Mouse (Mus musculus) adrenal gland, postnatal 14 days (tissue): ENCODE measurements around the gene Jsrp1. TPM values are rescaled to one million over a fixed set of nuclear protein-coding genes. Genes with fewer than 3 reads are reported as not detected.

Experiments
- DNase-seq: peaks from one replicate; pipeline ENCODE4 v3.0.0; 2021; ENCODE audit warnings: mixed read lengths
- long read RNA-seq, 2 experiments: library from polyadenylated mRNA; stranded (forward); transcript quantifications; one replicate each; pipeline ENCODE4 v2.0.0; 2021
- total RNA-seq: library from RNA; stranded (reverse); gene quantifications from 2 replicates; pipeline ENCODE4 v1.2.3, GENCODE M21; 2021

Gene Jsrp1
- total RNA-seq, result 2.8 and 3.1 TPM in 2 replicates
- long read RNA-seq, experiment 1, partial matches to known transcripts, result 3 of 5 reads
- long read RNA-seq, experiment 1, other reads (novel, unspliced or antisense), result 1 of 5 reads
- long read RNA-seq, experiment 2, partial matches to known transcripts, result 1 of 3 reads
- long read RNA-seq, experiment 2, other reads (novel, unspliced or antisense), result 1 of 3 reads

DNA sequence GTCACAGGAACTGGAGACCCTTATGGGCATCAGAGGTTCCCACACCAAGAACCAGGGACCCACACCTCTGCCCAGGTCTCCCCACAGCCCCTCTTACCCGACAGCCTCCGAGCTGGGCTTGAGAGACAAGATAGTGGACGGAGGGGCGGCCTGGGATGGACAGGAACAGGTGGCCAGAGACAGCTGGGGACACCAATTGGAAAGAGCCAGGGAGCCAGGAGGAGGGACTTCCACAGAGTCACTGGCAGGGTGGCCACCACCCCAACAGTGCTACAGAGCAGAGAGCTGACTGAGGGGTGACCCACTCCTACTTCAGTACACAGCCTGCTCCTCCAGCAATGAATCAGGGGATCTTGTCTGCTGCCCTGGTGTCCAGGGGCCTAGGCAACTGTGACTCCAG lies at the start of gene Jsrp1:
Gene Jsrp1, minus strand, starts transcription at position 133 of the 400 bp plus-strand sequence.
- DNase-seq, result no peak

- DNase-seq, result no peak
Observed at GRCm38 (mm10) chr10:80862305-80862704, 49.0 kb upstream of the Jsrp1 start.

- no peak for DNase-seq
Observed at GRCm38 (mm10) chr10:80858350-80858935, 45.1 kb upstream of the Jsrp1 start.

DNA sequence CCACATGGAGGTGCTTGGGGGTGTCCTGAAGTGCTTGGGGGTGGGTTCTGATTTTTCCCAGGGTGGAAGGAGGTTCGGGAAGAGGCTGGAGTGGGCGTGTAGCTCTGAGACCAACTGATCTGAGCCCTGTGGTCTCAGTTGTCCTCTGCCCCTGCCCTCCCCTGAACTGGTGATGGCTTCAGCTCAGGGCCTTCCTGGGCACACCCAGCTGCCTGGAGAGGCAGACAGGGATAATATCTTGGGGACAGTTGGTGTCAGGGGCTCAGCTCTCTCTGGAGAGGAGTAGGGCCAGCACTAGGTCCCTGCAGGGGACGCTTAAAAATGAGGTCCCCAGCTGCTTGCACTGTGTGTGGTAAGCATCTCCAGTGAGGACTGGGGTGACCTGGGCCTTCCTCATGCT lies 44.5 kb upstream of the Jsrp1 start:
- DNase-seq, result no peak

DNA sequence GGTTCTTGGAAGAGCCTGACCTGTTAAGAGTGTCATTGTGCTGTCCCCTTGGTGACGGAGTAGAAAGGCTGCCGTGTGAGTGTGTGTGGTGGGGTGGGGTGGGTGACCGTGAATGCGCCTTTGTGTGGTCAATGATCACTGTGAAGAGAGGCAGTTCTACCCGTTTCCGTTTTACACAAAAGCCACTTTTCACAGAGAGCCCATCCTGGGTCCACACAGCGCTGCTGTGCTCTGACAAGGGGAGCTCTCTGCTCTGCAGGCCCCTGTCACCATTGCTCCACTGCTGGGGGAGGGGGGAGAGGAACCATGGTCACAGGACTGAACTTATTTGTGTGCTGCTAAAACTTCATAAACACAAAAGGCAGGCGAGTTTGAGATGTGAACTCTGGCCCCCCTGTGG lies 44.1 kb upstream of the Jsrp1 start:
- no peak for DNase-seq

GRCm38 (mm10) chr10:80856908-80857307 lies 43.6 kb upstream of the Jsrp1 start:
- no peak for DNase-seq

DNA sequence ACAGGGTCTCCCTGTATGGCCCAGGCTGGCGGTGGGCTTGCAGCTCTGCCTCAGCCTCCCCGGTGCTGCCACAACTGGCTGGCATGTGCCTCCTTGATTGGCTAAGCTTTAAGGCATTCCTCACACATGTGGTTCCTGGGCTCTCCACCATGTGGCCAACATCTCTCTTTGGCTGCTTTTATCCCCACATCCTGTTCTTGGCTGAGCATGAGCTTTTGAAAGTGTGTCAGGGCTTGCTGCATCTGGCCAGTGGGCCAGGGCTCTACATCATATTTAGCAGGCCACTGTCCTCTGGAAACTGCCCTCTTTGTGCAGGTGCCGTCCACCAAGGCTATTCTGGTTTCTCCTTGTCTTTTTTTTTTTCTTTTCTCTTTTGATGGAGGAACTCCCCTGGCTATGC lies 43.0 kb upstream of the Jsrp1 start:
- peak; percentile 47 for DNase-seq

DNA sequence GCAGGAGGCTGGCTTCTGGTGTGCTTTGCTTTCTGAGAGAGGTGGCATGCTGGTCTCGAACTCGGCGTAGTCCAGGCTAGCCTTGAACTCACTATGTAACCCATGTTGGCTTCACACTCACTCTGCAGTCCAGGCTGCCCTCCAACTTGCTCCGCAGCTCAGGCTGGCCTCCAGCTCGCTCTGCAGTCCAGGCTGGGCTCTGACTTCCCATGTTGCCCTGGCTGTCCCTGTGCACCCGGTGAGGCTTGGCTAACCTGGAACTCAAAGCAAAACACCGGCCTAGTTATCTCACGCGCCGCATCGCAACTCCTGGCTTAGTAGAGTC lies 42.4 kb upstream of the Jsrp1 start:
- DNase-seq, result peak; percentile 20

- DNase-seq, result peak; percentile 98
Observed at GRCm38 (mm10) chr10:80854913-80855748, 41.8 kb upstream of the Jsrp1 start, which contains the start of the genes Lsm7 and Sppl2b. Lsm7 (minus strand) TSS chr10:80855209. Sppl2b (plus strand) TSS chr10:80855275.

DNA sequence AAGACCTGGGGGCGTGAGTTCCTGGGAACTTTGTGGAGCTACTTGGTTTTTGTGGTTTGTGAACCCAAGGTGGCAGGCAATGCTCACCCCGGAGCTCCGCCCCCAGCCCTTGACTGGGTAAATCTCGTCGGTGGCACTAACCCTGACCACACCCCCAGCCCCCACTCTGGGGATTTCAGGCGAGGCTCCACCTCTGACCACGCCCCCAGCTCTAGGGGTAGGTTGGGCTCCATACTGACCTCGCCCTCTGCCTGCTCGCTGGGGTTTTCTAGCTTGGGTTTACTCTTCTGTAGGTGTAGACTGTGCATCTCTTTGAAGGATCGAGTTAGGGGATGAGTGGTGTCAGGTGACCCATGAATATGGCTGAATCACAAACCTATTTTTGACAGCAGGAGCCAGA lies 35.3 kb upstream of the Jsrp1 start:
- DNase-seq, result peak; percentile 79

DNA sequence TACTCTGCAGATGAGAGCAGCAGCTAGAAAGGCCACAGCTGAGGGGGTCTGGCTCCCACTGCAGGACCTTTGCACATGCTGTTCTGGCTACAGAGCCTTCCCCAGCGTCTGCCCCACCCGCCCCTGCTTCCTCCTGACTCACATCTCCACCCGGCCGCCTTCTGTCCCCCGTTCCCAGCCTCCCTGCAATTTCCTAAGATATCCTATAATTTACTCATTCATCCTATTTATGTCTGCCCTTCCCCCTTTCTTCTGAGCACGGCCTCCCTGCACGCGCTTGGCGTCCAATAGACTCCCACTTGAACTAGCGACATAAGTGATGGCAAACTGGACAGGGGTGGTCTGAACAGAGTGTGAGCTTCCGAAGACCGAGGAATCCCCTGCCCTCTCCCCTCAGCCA lies 32.4 kb upstream of the Jsrp1 start:
- no peak for DNase-seq

DNA sequence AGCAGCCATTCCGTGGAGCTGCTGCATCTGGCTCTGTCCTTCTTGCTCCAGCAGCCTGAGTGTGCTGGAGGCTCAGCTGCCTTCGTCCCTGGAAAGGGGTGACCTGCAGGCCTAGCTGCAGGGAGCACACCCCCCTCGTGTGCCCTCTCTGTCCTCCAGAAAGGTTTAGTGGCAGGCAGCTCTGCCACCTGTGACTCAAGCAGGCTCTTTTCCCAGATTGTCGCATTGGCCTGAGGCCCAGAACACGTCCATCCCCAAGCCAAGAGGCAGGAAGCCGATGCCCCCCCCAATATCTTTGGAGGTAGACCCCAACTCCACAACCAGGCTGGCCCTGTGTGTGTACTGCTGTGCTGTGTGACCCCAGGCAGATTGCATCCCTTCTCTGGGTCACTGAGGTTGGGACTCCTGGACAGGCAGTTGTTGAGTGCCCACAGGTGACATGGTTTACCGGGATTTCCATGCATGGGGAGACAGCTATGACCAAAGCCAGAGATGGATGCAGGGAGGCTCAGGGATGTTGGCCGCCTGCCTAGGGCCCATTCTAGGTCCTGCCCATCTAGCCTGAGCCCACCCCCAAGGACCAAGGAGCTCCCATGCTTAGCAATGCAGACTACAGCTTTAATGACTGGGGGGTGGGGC lies 31.9 kb upstream of the Jsrp1 start:
- no peak for DNase-seq

GRCm38 (mm10) chr10:80843931-80844547 lies 30.7 kb upstream of the Jsrp1 start, which contains the start of gene Lingo3:
Lingo3 (minus strand) TSS chr10:80844039.
- DNase-seq, result peak; percentile 73

GRCm38 (mm10) chr10:80843087-80843930 lies 30.0 kb upstream of the Jsrp1 start:
- no peak for DNase-seq

- no peak for DNase-seq
Observed at GRCm38 (mm10) chr10:80842334-80842733, 29.0 kb upstream of the Jsrp1 start.

- no peak for DNase-seq
Observed at GRCm38 (mm10) chr10:80841685-80842084, 28.4 kb upstream of the Jsrp1 start.

DNA sequence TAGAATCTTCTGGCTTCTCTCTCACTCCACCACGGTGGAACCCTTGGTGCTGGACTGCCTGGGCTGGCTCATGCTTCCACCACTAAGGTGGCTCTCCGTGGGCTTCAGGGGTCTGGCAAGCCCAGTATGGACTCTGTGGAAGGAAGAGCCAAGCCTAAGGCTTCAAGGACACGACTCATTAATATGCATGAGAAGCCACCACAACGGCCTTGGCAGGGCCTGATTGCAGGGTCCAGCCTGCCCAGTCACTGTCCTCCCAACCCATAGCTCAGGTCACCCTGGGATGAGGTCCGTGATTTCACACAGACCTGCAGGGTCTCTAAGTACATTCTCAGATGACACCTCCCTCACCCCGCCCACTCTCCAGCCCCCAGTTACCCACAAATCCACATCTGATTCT lies 26.6 kb upstream of the Jsrp1 start:
- DNase-seq, result peak; percentile 23

GRCm38 (mm10) chr10:80838346-80838912 lies 25.1 kb upstream of the Jsrp1 start:
- DNase-seq, result peak; percentile 55

- peak; percentile 28 for DNase-seq
Observed at GRCm38 (mm10) chr10:80837827-80838226, 24.5 kb upstream of the Jsrp1 start.

GRCm38 (mm10) chr10:80836949-80837379 lies 23.7 kb upstream of the Jsrp1 start:
- DNase-seq, result no peak

DNA sequence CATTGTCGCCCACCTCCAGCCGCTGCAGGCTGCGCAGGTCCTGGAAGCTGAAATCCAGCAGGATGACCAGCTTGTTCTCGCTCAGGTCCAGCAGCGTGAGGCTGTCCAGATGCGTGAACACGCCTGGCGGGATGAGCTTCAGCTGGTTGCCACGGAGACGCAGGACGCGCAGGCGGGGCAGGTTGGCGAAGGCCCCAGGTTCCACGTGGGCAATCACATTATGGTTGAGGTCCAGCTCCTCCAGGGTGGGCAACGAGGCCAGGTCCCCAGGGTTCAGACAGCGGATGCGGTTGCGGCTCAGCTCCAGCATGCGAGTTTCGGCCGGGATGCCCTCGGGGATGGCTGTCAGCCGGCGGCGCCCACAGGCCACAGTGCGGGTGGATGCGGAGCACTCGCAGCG lies 22.3 kb upstream of the Jsrp1 start:
- no peak for DNase-seq
